Mouse (Mus musculus) A20 (cell line): ENCODE results near the gene Krtap19-4.

Source experiments
- DNase-seq: peaks from one replicate; pipeline ENCODE4 v3.0.0-alpha.2; 2011; ENCODE audit warnings: low read depth, low spot score

Krtap19-4 gene

DNA sequence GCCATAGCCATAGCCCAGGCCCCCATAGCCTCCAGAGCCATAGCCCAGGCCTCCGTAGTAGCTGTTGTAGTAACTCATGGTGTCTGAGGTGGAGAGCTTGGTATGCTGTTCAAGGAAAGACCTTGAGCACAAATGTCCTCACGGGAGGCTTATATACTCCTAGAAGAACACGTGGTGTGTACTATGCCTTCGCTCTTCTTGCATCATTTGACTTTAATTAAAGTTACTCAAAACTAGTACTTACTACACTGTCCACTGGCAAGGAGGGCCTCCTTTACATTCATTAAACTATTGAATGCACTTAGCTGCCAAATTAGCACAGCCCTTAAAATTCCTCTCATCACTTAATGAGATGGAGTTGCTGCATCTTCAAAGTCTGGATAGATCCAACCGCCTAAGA is at the start of gene Krtap19-4:
Krtap19-4 (minus strand) TSS at position 101 of the 400 bp plus-strand sequence.
- DNase-seq = no peak

DNA sequence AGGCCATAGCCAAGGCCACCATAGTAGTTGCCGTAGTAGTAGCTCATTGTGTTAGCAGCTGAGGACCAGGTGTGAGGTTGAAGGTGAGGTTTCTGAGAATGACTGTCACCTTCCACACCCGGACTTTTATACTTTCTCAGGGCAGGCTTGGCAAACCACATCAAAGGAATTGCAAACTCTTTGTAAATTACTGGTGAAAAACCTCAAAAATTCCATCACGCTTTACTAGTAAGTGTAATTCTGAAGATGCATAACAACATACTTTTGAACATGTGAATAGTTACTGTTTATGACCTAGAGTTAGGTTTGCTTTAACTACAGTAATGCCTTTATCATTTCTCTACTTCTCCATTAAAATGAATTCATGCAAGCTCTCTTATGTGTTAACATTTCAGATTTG is 47.3 kb upstream of the Krtap19-4 start, which contains the start of gene Krtap19-9b:
Krtap19-9b (minus strand) TSS at position 101 of the 400 bp plus-strand sequence.
- DNase-seq = no peak

DNA sequence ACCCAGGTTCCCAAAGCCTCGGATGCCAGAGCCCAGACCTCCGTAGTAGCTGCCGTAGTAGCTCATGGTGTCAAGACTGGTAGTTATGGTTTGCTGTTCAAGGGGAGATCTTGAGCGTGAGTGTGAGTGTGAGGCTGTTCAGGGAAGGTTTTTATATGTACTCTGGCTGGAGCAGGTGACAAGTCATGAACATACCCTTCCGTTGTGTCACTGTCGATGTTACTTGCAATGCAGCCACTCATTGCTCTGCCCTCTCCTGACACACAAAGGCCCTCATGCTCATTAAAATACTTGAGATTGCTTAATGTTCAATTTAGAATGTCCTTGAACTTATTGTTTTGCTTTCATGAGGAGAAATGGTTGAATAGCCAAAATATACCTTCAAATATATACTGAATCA is 11.5 kb upstream of the Krtap19-4 start, which contains the start of gene Krtap19-5:
Krtap19-5 (minus strand) TSS at position 101 of the 400 bp plus-strand sequence.
- no peak for DNase-seq

DNA sequence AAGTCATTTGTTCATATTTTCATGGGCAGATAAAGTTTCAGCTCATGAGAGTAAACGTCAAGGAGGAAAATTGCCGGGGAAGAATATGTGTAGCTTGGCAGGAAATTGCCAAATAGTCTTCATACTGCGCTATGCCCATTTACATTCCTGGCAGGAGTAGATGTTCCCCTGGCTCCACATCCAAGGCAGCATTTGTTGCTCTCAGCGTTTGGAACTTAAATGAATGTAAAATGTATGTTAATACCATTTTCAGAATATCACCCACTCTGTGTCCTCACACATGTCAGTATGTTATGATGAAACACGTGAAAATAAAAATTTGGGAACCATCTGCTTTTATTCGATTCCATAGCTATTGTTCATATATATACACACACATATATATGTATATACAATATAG is 2.0 kb upstream of the Krtap19-4 start:
- no peak for DNase-seq

DNA sequence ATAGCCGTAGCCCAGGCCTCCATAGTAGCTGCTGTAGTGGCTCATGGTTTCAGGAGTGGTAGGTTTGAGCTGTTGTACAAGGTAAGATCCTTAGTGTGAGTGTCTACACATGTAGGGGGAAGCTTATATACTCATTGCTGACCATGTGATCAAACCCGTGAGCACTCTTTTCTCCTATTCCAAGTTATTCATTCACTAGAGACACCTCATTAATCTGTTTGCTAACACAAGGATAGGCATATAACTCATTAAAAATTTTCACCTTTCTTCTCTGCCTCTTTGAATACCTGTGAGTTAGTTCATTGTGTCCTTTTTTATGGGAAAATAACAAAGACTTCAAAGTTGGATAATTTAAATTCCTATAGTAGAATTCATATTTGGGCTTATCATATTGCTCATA is 7.0 kb downstream of the Krtap19-4 start, which contains the start of gene Krtap19-3:
Krtap19-3 (minus strand) TSS at position 101 of the 400 bp plus-strand sequence.
- DNase-seq = no peak

DNA sequence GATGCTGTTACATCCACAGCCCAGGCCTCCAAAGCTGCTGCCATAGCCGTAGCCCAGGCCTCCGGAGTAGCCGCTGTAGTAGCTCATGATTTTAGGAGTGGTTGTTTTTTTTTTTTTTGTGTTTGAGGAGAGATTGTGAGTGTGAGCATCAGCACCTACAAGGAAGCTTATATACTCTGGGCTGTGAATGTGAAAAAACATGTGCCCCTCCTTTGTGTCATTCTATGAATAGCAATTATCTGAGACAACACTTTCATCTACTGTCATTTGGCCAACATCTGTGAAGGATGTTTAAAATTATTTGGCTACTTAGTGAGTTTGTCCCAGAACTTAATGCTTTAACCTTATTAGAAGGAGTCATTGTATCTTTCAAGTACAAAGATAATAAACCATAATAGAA is 10.7 kb downstream of the Krtap19-4 start, which contains the start of gene Krtap19-2:
Krtap19-2 (minus strand) TSS at position 101 of the 400 bp plus-strand sequence.
- no peak for DNase-seq

DNA sequence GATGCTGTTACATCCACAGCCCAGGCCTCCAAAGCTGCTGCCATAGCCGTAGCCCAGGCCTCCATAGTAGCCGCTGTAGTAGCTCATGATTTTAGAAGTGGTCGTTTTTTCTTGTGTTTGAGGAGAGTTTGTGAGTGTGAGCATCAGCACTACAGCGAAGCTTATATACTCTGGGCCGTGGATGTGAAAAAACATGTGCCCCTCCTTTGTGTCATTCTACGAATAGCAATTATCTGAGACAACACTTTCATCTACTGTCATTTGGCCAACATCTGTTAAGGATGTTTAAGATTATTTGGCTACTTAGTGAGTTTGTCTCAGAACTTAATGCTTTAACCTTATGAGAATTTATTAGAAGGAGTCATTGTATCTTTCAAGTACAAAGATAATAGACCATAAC is 15.6 kb downstream of the Krtap19-4 start, which contains the start of gene Krtap19-1:
Krtap19-1 (minus strand) TSS at position 101 of the 400 bp plus-strand sequence.
- DNase-seq = no peak

DNA sequence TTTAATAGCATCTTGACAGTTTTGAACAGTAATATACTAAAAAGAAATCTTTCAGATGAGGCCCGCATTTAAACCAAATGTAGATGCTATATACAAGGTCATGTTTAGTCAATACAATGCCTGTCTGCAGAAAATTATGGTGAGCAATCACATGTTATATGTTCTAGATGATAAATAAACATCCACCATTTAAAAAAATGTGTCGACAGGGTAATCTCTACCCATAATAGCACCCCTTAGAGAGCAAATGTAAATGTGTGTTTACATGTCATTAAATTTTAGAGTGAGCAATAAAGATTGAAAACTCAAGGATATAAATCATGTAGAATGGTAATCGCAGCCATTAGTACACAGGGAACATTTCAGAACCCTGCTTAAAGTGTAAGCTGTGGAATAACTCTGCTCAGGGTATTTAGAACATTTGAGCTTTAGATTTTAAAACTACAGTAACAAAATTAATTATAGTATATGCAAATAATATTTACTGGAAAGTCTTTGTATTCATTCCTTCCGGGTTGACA is 19.9 kb downstream of the Krtap19-4 start:
- no peak for DNase-seq

DNA sequence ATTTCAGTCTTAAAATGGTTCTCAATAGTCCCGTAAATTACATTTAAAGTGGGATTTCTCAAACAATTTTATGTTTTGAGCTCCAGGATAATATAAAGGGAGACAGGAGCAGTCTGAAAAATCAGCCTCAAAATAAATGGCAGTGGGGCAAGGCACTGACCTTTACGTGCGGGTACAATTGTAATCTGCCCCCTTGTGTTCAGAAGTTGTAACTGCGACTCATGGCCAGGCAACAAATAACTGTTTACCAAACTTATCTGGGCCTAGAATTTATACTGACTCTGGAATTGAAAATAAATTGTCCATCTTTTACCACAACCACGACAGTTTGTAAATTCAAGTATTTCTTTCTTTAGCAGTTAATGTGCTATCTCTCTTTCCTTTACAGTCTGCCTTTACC is 33.4 kb downstream of the Krtap19-4 start:
- DNase-seq = peak; percentile 34

DNA sequence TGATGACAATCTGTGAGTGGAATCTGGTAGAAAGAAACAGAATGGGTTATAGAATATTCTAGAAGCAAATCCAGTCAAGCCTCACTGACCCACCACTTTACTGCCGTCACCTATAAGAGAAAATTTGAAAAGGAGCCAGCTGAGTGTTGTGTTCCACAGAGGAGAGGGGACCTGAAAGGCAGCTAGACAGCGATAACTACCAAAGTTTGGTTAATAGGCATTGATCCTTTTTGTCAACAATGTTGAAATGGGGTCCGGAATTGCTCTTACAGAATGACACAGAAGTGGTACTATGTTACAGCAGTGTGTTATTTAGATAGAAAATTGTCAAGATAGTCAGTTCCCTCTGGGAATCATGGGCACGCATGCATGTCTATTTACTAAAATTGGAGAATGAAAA is 36.3 kb downstream of the Krtap19-4 start:
- DNase-seq = no peak

DNA sequence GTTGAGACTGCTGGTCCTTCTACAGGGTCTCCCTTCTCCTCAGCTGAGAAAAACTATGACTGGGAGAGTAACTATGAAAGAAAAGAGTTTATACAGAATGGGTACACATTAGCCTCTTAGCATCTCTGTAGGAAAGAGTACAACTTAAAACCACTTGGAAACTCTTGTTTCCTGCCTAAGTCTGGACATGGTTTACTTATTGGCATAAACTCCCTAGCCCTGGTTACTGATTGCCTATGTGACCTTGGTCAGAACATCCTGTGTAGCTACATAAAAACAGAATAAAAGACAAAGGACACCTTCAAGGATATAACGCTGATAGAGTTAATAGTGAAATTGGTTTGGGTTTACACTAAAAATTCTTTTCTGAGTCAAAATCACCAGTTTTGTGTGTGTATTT is 37.5 kb downstream of the Krtap19-4 start:
- no peak for DNase-seq
